Mouse (Mus musculus) cortical plate, adult 2 months (tissue): ENCODE measurements at regions not wholly inside any gene's neighbourhood (a gene's known extent, or its start where the extent isn't known, plus 50 kb on each side); places are given as distances from the start of the nearest gene placed in this dataset.

Source experiments
- CTCF ChIP-seq: fragments of 200-500 bp; IDR thresholded peaks from 2 replicates; pipeline ENCODE4 v1.5.1; 2011; ENCODE audit warnings: mild to moderate bottlenecking, control low read depth, low read length; ENCODE audit not compliant: insufficient read depth; ENCODE audit errors: extremely low read depth
- POLR2A ChIP-seq: fragments of 200-500 bp; IDR thresholded peaks from 2 replicates; pipeline ENCODE4 v1.6.1; 2011; ENCODE audit warnings: mild to moderate bottlenecking, low read length, control low read depth; ENCODE audit not compliant: insufficient read depth; ENCODE audit errors: extremely low read depth

DNA sequence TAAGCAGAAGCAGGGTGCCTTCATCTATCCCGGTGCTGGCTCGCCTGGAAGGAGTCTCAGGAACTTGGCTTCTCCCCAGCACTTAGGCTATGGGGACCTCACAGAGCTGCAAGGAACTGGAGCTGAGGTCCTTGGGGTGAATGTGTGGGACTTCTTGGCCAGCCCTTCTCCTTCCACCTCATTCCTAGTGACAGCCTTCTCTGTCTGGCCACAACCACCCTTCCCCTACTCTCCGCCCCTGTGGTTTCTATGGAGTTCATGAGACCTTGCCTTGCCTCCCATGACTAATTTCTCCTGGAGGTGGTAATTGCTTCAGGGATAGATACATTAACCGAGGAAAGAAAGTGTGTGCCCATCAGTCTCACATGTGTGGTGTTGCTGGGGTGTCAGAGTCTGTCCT lies 67.9 kb upstream of the Tram2 start:
- TF ChIP-seq POLR2A (no peak), CTCF (no peak)
